Mouse (Mus musculus): ENCODE data around the gene Tspyl4.
A peak's percentile ranks its signal among the peaks of the same experiment; 100 is the strongest.

DNA sequence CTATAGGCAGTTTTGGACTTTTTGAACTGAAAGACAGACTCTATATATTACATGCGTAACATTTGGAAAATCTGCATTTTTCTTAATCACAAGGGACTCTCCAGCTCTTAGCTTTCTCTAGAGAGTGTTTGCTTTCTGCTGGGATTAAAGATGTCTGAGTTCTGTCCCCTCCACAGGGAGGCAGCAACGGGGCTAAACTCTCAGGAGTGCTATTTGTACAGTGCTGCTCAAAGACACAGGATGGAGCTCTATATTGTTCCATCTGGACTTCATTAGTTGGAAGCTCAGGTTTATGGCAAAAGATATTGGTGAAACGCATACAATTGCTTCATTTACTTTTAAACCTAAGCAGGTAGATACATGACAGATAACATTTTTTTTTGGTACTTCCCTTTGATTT, 15.3 kb downstream of the Tspyl4 start:
- TF ChIP-seq CTCF (IDR thresholded peaks at IDR 0.05; ENCODE audit: low read depth): peak; percentile 15; the same call in 1 of the 2 replicates
- TF ChIP-seq EP300 (optimal IDR thresholded peaks at IDR 0.05): no peak

All from stomach, postnatal 0 days (tissue).